Mouse (Mus musculus) liver, embryonic 14.5 days (tissue): ENCODE data around the gene Dcaf7. TPM values are rescaled to one million over a fixed set of nuclear protein-coding genes. Genes with fewer than 3 reads are reported as not detected.

Experiments used
- ATAC-seq: fragments of 200-750 bp; cut with Nextera tagmentation; 2 replicates; pipeline ENCODE4 v1.8.0; 2017; ENCODE audit warnings: moderate number of reproducible peaks, mild to moderate bottlenecking, moderate library complexity; ENCODE audit not compliant: insufficient read depth
- DNase-seq, 3 experiments: peaks; one replicate each; pipeline ENCODE4 v3.0.0-alpha.2; 2012 to 2013; ENCODE audit warnings: low read depth in 3 of 3, low spot score in 3 of 3
- H3K27ac ChIP-seq: fragments of 300-500 bp; sonication (generic); 2 replicates; pipeline ENCODE4 v1.5.1; 2014; ENCODE audit warnings: moderate library complexity, mild to moderate bottlenecking, control low read depth, inconsistent platforms
- H3K27me3 ChIP-seq: fragments of 300-500 bp; sonication (generic); 2 replicates; pipeline ENCODE4 v1.6.1; 2014; ENCODE audit warnings: mild to moderate bottlenecking, low read length, moderate library complexity; ENCODE audit not compliant: control insufficient read depth, insufficient read depth
- H3K36me3 ChIP-seq: fragments of 300-500 bp; sonication (generic); replicated peaks from 2 replicates; pipeline ENCODE4 v1.6.1; 2014; ENCODE audit warnings: low read depth; ENCODE audit not compliant: control insufficient read depth, insufficient read depth
- H3K4me1 ChIP-seq, 2 experiments: fragments of 200-500 bp in 1 of 2; fragments of 300-500 bp in 1 of 2; sonication (generic) in 1 of 2; replicated peaks; 2 replicates each; pipeline ENCODE4 v1.6.1; 2012 to 2014; ENCODE audit warnings: antibody characterized with exemption in 1 of 2, inconsistent platforms in 1 of 2, low read length in 1 of 2; ENCODE audit not compliant: control insufficient read depth in 2 of 2, insufficient read depth in 2 of 2
- H3K4me2 ChIP-seq: fragments of 300-500 bp; sonication (generic); 2 replicates; pipeline ENCODE4 v1.6.1; 2014; ENCODE audit warnings: low read depth, mild to moderate bottlenecking, control low read depth, moderate library complexity
- H3K4me3 ChIP-seq, 2 experiments: fragments of 200-500 bp in 1 of 2; fragments of 300-500 bp in 1 of 2; sonication (generic) in 1 of 2; 2 replicates each; pipeline ENCODE4 v1.5.1; 2012 to 2014; ENCODE audit warnings: low read depth in 2 of 2, low read length in 2 of 2, mild to moderate bottlenecking in 2 of 2, control low read depth in 1 of 2, inconsistent platforms in 1 of 2, moderate library complexity in 1 of 2; ENCODE audit not compliant: insufficient read depth in 1 of 2
- H3K9ac ChIP-seq: fragments of 300-500 bp; sonication (generic); replicated peaks from 2 replicates; pipeline ENCODE4 v1.6.1; 2014; ENCODE audit warnings: mild to moderate bottlenecking, control low read depth, moderate library complexity
- H3K9me3 ChIP-seq: fragments of 300-500 bp; sonication (generic); 2 replicates; pipeline ENCODE4 v1.6.1; 2016; ENCODE audit warnings: low read length, mixed read lengths; ENCODE audit not compliant: control insufficient read depth
- CTCF ChIP-seq: IDR thresholded peaks from 2 replicates; pipeline ENCODE4 v1.5.1; 2016; ENCODE audit warnings: antibody characterized with exemption, low read depth, control low read depth
- EP300 ChIP-seq: IDR thresholded peaks from 2 replicates; pipeline ENCODE4 v1.6.1; 2016; ENCODE audit warnings: antibody characterized with exemption, low read depth
- WGBS: fragments of 180-500 bp; shearing (Covaris S2); extraction: QIAGEN DNeasy Blood & Tissue Kit; methylation state at CpG from one replicate; pipeline ENCODE4 v1.1.7; 2014; ENCODE audit not compliant: insufficient replicate concordance; 5-methylcytosine and 5-hydroxymethylcytosine counted together
- polyA plus RNA-seq, 2 experiments: library from polyadenylated mRNA; depleted of rRNA in 1 of 2; stranded (reverse) in 1 of 2; unstranded in 1 of 2; fragments of >200 nt; fragmentation: Nextera tagmentation in 1 of 2; extraction: Ambion mirVana in 1 of 2; gene quantifications; 2 replicates each; pipeline versions ENCODE4 v1.2.1 to v1.2.3; 2012 to 2014

The Dcaf7 gene
- polyA plus RNA-seq, 2 experiments = 15.5 to 21.6 TPM

DNA sequence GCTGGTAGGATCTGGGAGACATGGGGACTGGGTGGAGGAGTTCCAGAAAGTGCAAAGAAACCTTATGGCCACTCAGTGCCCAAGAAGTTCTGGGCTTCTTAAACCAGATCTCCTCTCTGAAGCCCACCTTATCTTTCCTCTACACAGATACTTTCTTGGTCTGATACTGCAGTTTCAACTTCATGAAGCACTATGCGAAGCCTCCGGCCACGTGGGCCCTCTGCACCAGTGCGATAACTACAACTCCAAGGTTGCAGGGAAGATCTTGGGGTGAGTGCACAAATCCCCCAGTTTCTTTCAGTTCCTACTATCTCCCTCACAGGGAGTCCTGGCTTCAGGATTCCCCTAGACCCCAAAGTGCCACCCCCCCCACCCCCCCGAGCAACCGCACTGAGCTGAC lies 36.6 kb upstream of the Dcaf7 start:
- H3K27ac ChIP-seq = no peak overlapping the region
- H3K9me3 ChIP-seq = no peaks in the 10 kb centered on the region
- no peak overlapping the region for H3K9ac ChIP-seq
- TF ChIP-seq CTCF = no peak
- no peak for TF ChIP-seq EP300
- DNase-seq = no peak
- H3K36me3 ChIP-seq = no peaks in the 10 kb centered on the region
- H3K4me2 ChIP-seq = no peak overlapping the region
- no peak for ATAC-seq
- WGBS = 62% methylated on average over 6 of the region's 6 CpGs
- no peaks in the 10 kb centered on the region for H3K4me1 ChIP-seq
- no peak overlapping the region for H3K4me3 ChIP-seq
- H3K27me3 ChIP-seq = peaks cover 3% of the 10 kb centered on the region; the same call in 1 of the 2 replicates

DNA sequence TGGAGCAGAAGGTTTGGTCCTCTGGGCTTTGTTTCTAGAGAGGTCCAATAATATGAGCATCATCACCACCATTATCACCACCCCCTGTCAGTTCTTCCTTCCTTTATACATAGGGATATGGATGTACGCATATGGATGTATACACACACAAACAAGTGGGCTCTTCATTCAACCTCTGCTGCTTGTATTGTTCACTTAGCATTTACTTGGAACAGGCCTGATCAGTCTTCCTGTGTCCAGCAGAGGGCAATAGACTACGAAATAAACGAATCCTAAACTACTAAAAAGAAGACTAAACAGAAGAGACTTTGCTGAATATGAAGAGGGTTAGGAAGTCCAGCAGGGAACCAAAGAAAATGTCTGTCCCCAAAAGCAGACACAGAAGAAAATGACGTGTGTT lies 35.0 kb upstream of the Dcaf7 start:
- no peaks in the 10 kb centered on the region for H3K9me3 ChIP-seq
- H3K9ac ChIP-seq = no peak overlapping the region
- no peak for ATAC-seq
- WGBS = 30% methylated on average over 4 of the region's 4 CpGs
- H3K27ac ChIP-seq = no peak overlapping the region
- no peak overlapping the region for H3K4me3 ChIP-seq
- DNase-seq = no peak
- no peaks in the 10 kb centered on the region for H3K4me1 ChIP-seq
- no peak for TF ChIP-seq EP300
- TF ChIP-seq CTCF = peak; percentile 54
- no peaks in the 10 kb centered on the region for H3K36me3 ChIP-seq
- no peak overlapping the region for H3K4me2 ChIP-seq
- peaks cover 3% of the 10 kb centered on the region; the same call in 1 of the 2 replicates for H3K27me3 ChIP-seq

DNA sequence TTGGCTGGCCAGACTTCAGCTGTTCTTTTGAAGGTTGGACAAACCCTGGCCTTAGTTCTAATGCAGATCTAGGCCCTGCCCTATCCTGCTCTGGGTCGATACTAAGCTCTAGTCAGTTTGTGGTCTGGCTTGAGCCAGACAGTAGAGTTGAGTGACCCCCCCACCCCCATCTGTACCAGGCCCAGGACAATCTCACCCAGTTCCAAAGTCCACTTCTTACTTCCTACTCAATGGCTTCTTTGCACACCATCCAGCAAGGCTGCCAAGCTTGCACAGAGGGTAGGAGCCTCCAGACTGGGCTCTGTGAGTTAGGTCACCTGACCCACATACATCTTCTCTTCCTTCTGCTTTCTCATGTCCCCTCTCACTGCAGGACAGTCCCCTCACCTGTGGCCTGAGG lies 32.1 kb upstream of the Dcaf7 start:
- TF ChIP-seq EP300 (no peak), CTCF (no peak)
- no peak for ATAC-seq

DNA sequence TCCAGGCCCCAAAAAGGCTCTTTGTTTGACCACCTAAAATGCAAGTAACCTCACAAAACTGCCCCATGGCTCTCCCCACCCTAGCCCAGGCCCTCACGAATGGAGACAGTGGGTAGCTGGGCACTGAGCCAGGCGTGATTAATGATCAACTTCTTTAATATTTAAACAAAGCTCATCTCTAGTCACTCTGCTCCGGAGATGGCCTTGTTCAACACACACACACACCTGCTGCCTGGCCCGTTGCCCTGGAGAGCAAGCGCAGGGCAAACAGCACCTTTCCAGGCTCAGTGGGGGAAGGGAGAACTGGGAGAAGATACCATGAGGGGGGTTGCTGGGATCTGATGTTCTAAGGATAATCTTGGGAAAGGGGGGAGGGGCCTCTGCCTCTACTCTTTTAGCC lies 30.7 kb upstream of the Dcaf7 start:
- peak in 1 of 3 experiments; percentile 27 for DNase-seq
- Histone ChIP-seq H3K4me1 (no peaks in the 10 kb centered on the region), H3K9ac (no peak overlapping the region), H3K27me3 (peaks cover 23% of the 10 kb centered on the region), H3K4me2 (no peak overlapping the region), H3K36me3 (no peaks in the 10 kb centered on the region), H3K27ac (no peak overlapping the region), H3K4me3 (no peak overlapping the region), H3K9me3 (no peaks in the 10 kb centered on the region)
- WGBS = 47% methylated on average over 5 of the region's 5 CpGs
- ATAC-seq = no peak
- no peak for TF ChIP-seq EP300
- TF ChIP-seq CTCF = no peak

More for the DNA sequence above, 32.1 kb upstream of the Dcaf7 start:
- no peak overlapping the region for H3K27ac ChIP-seq
- H3K36me3 ChIP-seq = no peaks in the 10 kb centered on the region
- DNase-seq = no peak
- H3K9ac ChIP-seq = no peak overlapping the region
- no peaks in the 10 kb centered on the region for H3K4me1 ChIP-seq
- H3K4me2 ChIP-seq = no peak overlapping the region
- peaks cover 15% of the 10 kb centered on the region for H3K27me3 ChIP-seq
- WGBS = 59% methylated on average over 1 of the region's 1 CpGs
- no peak overlapping the region for H3K4me3 ChIP-seq
- H3K9me3 ChIP-seq = no peaks in the 10 kb centered on the region

DNA sequence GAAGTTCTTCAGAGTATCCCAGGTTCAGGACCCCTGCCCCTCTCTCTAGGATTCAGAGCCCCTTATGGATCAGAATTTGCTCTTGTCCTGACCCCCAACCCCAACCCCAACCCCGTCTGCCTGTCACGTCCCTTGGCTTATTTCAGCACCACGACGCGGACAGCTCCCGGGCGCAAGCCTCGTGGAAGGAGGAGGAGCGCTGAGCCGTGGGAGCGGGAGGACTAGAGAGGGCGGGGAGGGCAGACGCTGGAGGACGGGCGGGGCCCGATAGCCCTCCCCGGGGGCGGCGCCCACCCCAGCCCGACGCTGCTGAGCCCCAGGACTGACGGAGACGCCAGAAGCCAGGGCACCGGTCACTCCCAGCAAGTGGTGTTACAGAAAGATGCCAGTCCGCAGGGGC lies 28.9 kb upstream of the Dcaf7 start, which contains the start of gene Kcnh6:
TSS of gene Kcnh6 (plus strand) at position 304 of the 400 bp plus-strand sequence.
- TF ChIP-seq CTCF (no peak), EP300 (no peak)
- H3K36me3 ChIP-seq = no peaks in the 10 kb centered on the region
- WGBS = under 1% methylated on average over 25 of the region's 25 CpGs
- no peak within 1 kb of the TSS for H3K27ac ChIP-seq
- peak within 1 kb of the TSS; percentile 38 for H3K4me2 ChIP-seq
- ATAC-seq (peak; percentile 28; the same call in 1 of the 2 replicates), DNase-seq (peak; percentile 32 to 41 (median 41))
- H3K4me1 ChIP-seq = no peaks in the 10 kb centered on the region
- H3K9ac ChIP-seq = no peak within 1 kb of the TSS
- H3K27me3 ChIP-seq = peaks cover 35% of the 10 kb centered on the region
- no peak within 1 kb of the TSS for H3K4me3 ChIP-seq
- H3K9me3 ChIP-seq = no peaks in the 10 kb centered on the region
